Mouse (Mus musculus) liver, embryonic 11.5 days (tissue): ENCODE data around the gene Arhgef1. TPM values are rescaled to one million over a fixed set of nuclear protein-coding genes. Genes with fewer than 3 reads are reported as not detected.

Source experiments
- ATAC-seq: fragments of 200-750 bp; cut with Nextera tagmentation; replicated peaks from 2 replicates; pipeline ENCODE4 v1.8.0; 2017; ENCODE audit warnings: moderate number of reproducible peaks, mild to moderate bottlenecking, moderate TSS enrichment, moderate library complexity; ENCODE audit not compliant: low FRiP score
- DNase-seq: peaks from one replicate; pipeline ENCODE4 v3.0.0-alpha.2; 2017; ENCODE audit warnings: low spot score
- H3K27ac ChIP-seq: fragments of 300-500 bp; sonication (generic); 2 replicates; pipeline ENCODE4 v1.5.1; 2014; ENCODE audit warnings: mild to moderate bottlenecking, low read depth, low read length, control low read depth
- H3K27me3 ChIP-seq: fragments of 300-500 bp; sonication (generic); replicated peaks from 2 replicates; pipeline ENCODE4 v1.6.1; 2014; ENCODE audit warnings: low read length, mixed read lengths; ENCODE audit not compliant: control insufficient read depth, insufficient read depth
- H3K36me3 ChIP-seq: fragments of 300-500 bp; sonication (generic); 2 replicates; pipeline ENCODE4 v1.6.1; 2014; ENCODE audit warnings: mild to moderate bottlenecking, low read length, moderate library complexity, mixed read lengths; ENCODE audit not compliant: control insufficient read depth, insufficient read depth
- H3K4me1 ChIP-seq: fragments of 300-500 bp; sonication (generic); replicated peaks from 2 replicates; pipeline ENCODE4 v1.6.1; 2014; ENCODE audit warnings: low read length, mixed read lengths; ENCODE audit not compliant: control insufficient read depth, insufficient read depth
- H3K4me2 ChIP-seq: fragments of 300-500 bp; sonication (generic); 2 replicates; pipeline ENCODE4 v1.6.1; 2014; ENCODE audit warnings: mild to moderate bottlenecking, control low read depth, moderate library complexity
- H3K4me3 ChIP-seq: fragments of 300-500 bp; sonication (generic); 2 replicates; pipeline ENCODE4 v1.5.1; 2014; ENCODE audit warnings: low read depth, low read length, control low read depth
- H3K9ac ChIP-seq: fragments of 300-500 bp; sonication (generic); 2 replicates; pipeline ENCODE4 v1.6.1; 2014; ENCODE audit warnings: low read depth, low read length, control low read depth
- H3K9me3 ChIP-seq: fragments of 300-500 bp; sonication (generic); 2 replicates; pipeline ENCODE4 v1.6.1; 2016; ENCODE audit warnings: low read length, inconsistent platforms, mixed read lengths; ENCODE audit not compliant: control insufficient read depth
- WGBS: fragments of 180-500 bp; shearing (Covaris S2); extraction: QIAGEN DNeasy Blood & Tissue Kit; methylation state at CpG from one replicate; pipeline ENCODE4 v1.1.7; 2014; 5-methylcytosine and 5-hydroxymethylcytosine counted together
- polyA plus RNA-seq: library from polyadenylated mRNA; unstranded; fragments of >200 nt; fragmentation: Nextera tagmentation; extraction: Ambion mirVana; gene quantifications from 2 replicates; pipeline ENCODE4 v1.2.1, GENCODE M21; 2014

Arhgef1 gene
- polyA plus RNA-seq, 1 experiment from 2014 or later, result 103 TPM

DNA sequence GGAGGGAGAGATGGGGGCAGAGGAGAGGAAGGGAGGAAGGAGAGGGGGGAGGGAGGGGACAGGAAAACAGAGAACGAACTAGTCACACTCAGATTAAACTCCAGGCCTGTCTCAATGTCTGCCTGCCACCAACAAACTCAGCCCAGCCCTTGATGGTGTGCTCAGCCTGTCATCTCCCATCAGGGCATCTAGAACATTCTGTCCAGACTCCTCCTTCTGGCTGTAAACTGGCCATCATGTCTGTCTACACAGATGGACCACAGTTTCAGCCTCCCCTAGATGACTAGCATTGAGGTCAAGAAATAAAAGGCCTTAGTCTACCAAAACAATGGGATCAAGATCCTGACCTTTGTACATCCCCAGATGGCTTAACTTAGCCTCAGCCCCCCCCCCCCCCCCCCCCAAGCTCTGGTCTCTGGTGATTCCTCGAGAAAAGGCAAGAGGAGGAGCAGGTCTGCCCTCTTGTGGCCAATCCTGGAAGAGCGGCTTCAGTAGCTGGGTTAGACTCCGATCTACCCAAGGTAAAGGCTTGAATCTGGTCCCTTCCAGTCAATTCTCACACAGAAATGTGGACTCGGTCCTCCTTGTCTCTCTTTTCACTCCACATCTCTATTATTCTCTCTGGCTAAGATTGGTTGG, 62.3 kb downstream of the Arhgef1 start:
- H3K9ac ChIP-seq, result no peak overlapping the region
- no peaks in the 10 kb centered on the region for H3K9me3 ChIP-seq
- peaks cover 3% of the 10 kb centered on the region; the same call in 1 of the 2 replicates for H3K27me3 ChIP-seq
- no peak overlapping the region for H3K4me2 ChIP-seq
- H3K4me3 ChIP-seq, result no peak overlapping the region
- WGBS, result 13% methylated on average over 5 of the region's 5 CpGs
- no peak for ATAC-seq
- no peaks in the 10 kb centered on the region for H3K36me3 ChIP-seq
- H3K27ac ChIP-seq, result no peak overlapping the region
- DNase-seq, result no peak
- no peaks in the 10 kb centered on the region for H3K4me1 ChIP-seq

DNA sequence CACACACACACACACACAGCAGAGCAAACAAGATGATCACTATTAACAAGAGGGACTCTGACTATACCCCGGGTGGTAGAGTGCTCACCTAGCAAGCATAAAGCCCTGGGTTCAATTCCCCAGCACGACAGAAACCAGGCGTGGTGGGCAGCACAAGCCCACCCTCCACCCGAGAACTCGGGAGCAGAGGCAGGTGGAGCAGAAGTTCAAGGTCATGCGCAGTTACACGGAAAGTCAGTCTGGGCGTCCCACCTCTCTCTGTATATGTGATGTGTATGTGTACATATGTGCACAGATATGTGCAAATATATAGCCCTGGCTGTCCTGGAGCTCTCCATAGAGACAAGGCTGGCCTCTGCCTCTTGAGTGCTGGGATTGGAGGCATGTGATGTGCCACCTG, 65.3 kb downstream of the Arhgef1 start:
- ATAC-seq (no peak), DNase-seq (no peak)
- peaks cover 3% of the 10 kb centered on the region; the same call in 1 of the 2 replicates for H3K27me3 ChIP-seq
- H3K9me3 ChIP-seq, result no peaks in the 10 kb centered on the region
- H3K9ac ChIP-seq, result no peak overlapping the region
- WGBS, result 78% methylated on average over 8 of the region's 8 CpGs
- H3K4me3 ChIP-seq, result no peak overlapping the region
- H3K4me2 ChIP-seq, result no peak overlapping the region
- no peaks in the 10 kb centered on the region for H3K36me3 ChIP-seq
- no peaks in the 10 kb centered on the region; the same call in 1 of the 2 replicates for H3K4me1 ChIP-seq
- no peak overlapping the region for H3K27ac ChIP-seq

DNA sequence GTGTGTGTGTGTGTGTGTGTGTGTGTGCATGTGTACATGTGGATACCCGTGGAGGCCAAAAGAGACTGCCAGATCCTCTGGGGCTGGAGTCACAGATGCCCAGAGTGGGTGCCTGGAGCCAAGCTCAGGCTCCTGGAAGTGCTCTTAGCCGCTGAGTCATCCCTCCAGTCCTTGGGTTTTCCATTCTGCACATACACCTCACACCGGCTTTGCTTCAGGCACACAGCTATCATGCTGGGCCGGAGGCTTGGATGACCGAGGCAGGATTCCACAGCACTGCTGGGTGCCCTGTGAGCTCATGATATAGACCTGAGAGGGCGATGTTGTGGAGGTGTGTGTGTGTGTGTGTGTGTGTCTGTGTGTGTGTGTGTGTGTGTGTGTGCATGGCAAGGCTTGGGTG, 65.8 kb downstream of the Arhgef1 start:
- Histone ChIP-seq H3K27me3 (peaks cover 3% of the 10 kb centered on the region; the same call in 1 of the 2 replicates), H3K4me2 (no peak overlapping the region), H3K27ac (no peak overlapping the region), H3K9me3 (no peaks in the 10 kb centered on the region), H3K4me1 (no peaks in the 10 kb centered on the region; the same call in 1 of the 2 replicates), H3K36me3 (no peaks in the 10 kb centered on the region), H3K4me3 (no peak overlapping the region), H3K9ac (no peak overlapping the region)
- 73% methylated on average over 6 of the region's 6 CpGs for WGBS
- DNase-seq, result no peak
- no peak for ATAC-seq

DNA sequence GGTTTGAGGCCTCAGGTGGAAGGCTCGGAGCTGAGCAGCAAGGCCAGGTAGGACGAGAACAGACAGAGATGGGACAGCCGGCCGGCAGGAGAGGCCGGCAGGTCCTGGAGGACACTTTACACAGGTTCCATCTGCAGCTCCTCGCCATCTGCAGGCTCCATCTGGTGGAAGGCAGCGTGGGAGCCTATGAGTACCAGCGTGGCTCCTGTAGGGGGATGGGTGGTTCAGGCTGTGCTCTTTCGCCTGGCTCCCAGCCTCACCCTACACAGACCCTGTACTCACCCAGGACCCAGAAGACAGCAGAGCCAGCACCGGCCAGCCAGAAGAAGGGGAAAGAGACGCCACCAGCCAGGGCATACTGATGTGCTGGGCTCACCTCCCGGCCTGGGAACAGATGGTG, 67.1 kb downstream of the Arhgef1 start:
- H3K9me3 ChIP-seq, result no peaks in the 10 kb centered on the region
- H3K4me1 ChIP-seq, result no peaks in the 10 kb centered on the region; the same call in 1 of the 2 replicates
- no peak overlapping the region for H3K4me3 ChIP-seq
- H3K27me3 ChIP-seq, result no peaks in the 10 kb centered on the region
- H3K9ac ChIP-seq, result no peak overlapping the region
- no peak overlapping the region for H3K4me2 ChIP-seq
- ATAC-seq (no peak), DNase-seq (no peak)
- WGBS, result 78% methylated on average over 12 of the region's 12 CpGs
- H3K36me3 ChIP-seq, result no peaks in the 10 kb centered on the region
- no peak overlapping the region for H3K27ac ChIP-seq

DNA sequence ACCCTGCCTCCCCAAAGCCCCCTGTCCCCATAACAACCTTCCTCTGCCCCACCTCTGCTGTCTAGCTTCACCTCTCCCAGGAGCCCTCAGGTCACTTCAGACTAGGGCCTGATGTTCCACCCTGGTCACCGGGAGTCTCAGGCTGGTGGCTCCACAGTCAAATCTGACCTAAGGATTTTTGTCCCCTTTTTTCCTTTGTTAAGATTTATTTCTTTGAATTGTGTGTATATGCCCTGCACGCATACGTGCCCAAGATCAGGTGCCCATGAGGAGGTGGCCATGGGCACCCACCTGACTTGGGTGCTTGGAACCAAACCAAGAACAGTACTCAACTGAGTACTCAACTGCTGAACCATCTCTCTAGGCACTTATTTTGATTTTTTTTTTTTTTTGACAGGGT, 67.6 kb downstream of the Arhgef1 start:
- WGBS, result 93% methylated on average over 3 of the region's 3 CpGs
- H3K4me3 ChIP-seq, result no peak overlapping the region
- DNase-seq, result no peak
- no peaks in the 10 kb centered on the region for H3K36me3 ChIP-seq
- no peak overlapping the region for H3K9ac ChIP-seq
- H3K27me3 ChIP-seq, result no peaks in the 10 kb centered on the region
- no peak for ATAC-seq
- H3K9me3 ChIP-seq, result no peaks in the 10 kb centered on the region
- no peaks in the 10 kb centered on the region; the same call in 1 of the 2 replicates for H3K4me1 ChIP-seq
- no peak overlapping the region for H3K4me2 ChIP-seq
- no peak overlapping the region for H3K27ac ChIP-seq

DNA sequence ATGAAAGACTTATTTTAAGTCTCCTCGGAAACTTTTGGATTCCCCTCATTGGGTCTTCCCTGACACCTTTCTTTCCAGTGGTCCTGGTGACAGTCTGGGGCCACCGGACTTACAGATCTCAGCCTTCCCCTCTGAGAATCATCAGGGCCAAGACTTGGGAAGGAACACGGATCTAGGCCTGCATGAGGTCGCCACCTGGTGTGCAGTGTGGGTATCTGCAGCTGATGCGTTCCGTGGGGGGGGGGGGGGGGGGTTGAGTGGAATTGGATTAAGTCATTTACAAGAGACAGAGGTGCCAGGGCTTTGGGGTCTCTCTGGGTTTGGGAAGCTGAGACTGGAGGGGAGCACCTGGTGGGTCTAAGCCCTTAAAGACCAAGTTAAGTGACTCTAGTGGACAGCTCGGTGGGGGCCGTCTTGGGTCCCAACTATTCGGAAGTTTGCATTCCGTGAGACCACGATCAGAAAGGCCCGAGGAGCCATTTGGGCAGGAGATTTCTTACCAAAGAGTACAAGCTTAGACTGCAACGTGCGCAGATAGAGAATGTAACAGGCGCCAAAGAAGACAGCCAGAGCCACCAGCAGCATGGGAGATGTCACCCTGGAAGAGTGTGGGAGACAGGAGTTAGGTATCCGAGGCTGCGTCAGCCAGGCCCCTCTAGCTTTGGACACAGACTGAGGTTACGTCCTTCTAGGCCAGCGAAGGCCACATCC, 68.7 kb downstream of the Arhgef1 start:
- WGBS, result 7% methylated on average over 19 of the region's 19 CpGs
- DNase-seq (no peak), ATAC-seq (no peak; the same call in 1 of the 2 replicates)
- H3K36me3 ChIP-seq, result no peaks in the 10 kb centered on the region
- no peaks in the 10 kb centered on the region; the same call in 1 of the 2 replicates for H3K4me1 ChIP-seq
- peak overlapping the region; percentile 67 for H3K9ac ChIP-seq
- peak overlapping the region; percentile 79 for H3K4me2 ChIP-seq
- H3K9me3 ChIP-seq, result no peaks in the 10 kb centered on the region
- no peaks in the 10 kb centered on the region for H3K27me3 ChIP-seq
- H3K4me3 ChIP-seq, result peak overlapping the region; percentile 69
- H3K27ac ChIP-seq, result no peak overlapping the region

DNA sequence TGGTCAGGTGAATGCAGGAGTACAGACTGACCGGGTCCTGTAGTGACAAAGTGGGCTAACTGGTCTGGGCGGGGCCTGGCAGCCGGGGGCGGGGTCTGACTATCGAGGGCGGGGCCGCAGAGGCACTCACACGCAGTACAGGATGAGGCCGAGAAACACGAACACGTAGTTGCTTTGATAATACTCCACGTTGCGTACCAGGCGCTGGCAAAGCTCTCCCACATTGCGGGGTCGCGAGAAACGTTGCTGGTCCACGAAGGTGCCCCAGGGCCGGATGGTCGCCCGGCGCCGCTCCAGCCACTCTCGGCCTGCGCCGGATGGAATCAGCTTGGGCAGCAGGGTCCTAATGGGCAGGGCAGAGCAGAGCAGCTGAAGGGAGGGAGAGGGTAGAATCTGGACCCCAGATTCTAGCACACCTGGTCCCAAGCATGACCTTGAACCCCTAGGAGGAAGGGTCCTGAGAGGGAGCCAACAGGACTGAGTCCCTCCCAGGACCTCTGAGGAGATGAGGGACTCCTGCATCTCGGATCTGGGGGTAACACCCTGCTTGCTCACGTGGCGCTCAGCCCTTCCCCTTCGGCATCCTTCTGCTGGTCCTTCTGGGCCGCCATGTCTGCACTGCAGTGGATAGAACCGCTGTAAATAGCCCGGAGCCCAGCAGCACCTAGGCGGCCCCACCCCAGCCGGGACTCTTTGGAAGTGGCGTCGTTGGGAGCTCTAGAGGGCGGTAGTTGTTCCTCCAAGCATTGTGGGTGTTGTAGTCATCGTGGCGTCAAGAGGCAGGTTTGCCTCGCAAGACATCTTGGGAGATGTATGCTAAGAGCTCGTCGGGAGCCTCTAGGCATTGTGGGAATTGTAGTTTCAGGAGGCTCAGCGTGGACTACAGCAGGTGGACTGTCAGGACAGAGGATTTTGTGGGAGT, 69.5 kb downstream of the Arhgef1 start, which contains the start of gene Rabac1:
TSS of gene Rabac1 (minus strand) at position 783 of the 922 bp plus-strand sequence.
- under 1% methylated on average over 45 of the region's 45 CpGs for WGBS
- peak; percentile 90 for ATAC-seq

DNA sequence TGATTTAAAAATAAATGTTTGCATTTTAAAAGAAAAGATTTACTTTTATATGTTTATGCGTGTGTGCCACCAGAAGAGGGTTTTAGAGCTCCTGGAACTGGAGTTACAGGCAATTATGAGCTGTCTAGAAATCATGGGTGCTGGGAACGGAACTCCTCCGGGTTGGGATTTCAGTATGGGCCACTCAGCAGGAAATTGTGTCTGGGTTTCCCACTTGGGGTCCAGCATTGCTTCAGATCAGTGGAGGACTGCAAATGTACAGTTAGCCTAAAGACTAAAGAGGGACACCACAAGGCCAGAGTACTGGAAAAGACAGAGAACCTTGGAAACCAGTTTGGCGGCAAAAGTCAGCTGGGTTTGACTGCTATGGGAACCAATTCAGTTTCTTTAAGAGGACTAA, 70.5 kb downstream of the Arhgef1 start:
- Histone ChIP-seq H3K9ac (peak overlapping the region; percentile 27; the same call in 1 of the 2 replicates), H3K27ac (no peak overlapping the region), H3K27me3 (no peaks in the 10 kb centered on the region), H3K4me1 (no peaks in the 10 kb centered on the region; the same call in 1 of the 2 replicates), H3K4me2 (peak overlapping the region; percentile 79; the same call in 1 of the 2 replicates), H3K4me3 (no peak overlapping the region), H3K9me3 (no peaks in the 10 kb centered on the region), H3K36me3 (no peaks in the 10 kb centered on the region)
- WGBS, result 80% methylated on average over 4 of the region's 4 CpGs
- DNase-seq (no peak), ATAC-seq (no peak)

More for the DNA sequence above, 69.5 kb downstream of the Arhgef1 start, which contains the start of gene Rabac1:
- Histone ChIP-seq H3K4me1 (no peaks in the 10 kb centered on the region; the same call in 1 of the 2 replicates), H3K9ac (peak within 1 kb of the TSS; percentile 67), H3K27me3 (no peaks in the 10 kb centered on the region), H3K4me3 (peak within 1 kb of the TSS; percentile 69), H3K9me3 (no peaks in the 10 kb centered on the region), H3K27ac (peak within 1 kb of the TSS; percentile 74), H3K36me3 (no peaks in the 10 kb centered on the region), H3K4me2 (peak within 1 kb of the TSS; percentile 79)
- peak; percentile 88 for DNase-seq
